8 mouse cellular contexts compared by ENCODE assay signal in genomic region chr12:33147497-33148267, GRCm38 (mm10). TPM values are rescaled to one million over a fixed set of nuclear protein-coding genes. Genes with fewer than 3 reads are reported as not detected.
DNase-seq lines count a peak whose midpoint lies in the region; ATAC-seq and TF ChIP-seq lines count a peak whose summit lies in the region.

Gene Atxn7l1 (plus strand): TSS chr12:33147693.

- H3K27me3 ChIP-seq in ES-Bruce4 (ENCODE audit: control insufficient read depth, insufficient read depth, low read length, poor library complexity, severe bottlenecking): no peaks in the 10 kb centered on the region
- peaks cover 13% of the 10 kb centered on the region; the same call in 1 of the 2 replicates for H3K27me3 ChIP-seq in forebrain, embryonic 13.5 days
- peaks cover 28% of the 10 kb centered on the region for H3K27me3 ChIP-seq in liver, postnatal 0 days (ENCODE audit: insufficient read depth, low read length)
- H3K27me3 ChIP-seq in neural tube, embryonic 14.5 days (ENCODE audit: control insufficient read depth, insufficient read depth, low read length): no peaks in the 10 kb centered on the region

- 1% methylated on average over 48 of the region's 54 CpGs for WGBS in forebrain, embryonic 13.5 days
- WGBS in large intestine, adult 2 months: under 1% methylated on average over 54 of the region's 54 CpGs
- under 1% methylated on average over 42 of the region's 54 CpGs for WGBS in liver, postnatal 0 days (ENCODE audit: insufficient replicate concordance)
- WGBS in neural tube, embryonic 14.5 days: under 1% methylated on average over 34 of the region's 54 CpGs

- H3K36me3 ChIP-seq in ES-Bruce4 (ENCODE audit: control insufficient read depth, insufficient read depth, low read length, poor library complexity, severe bottlenecking): no peaks in the 10 kb centered on the region
- 0 out of 2 replicates have a peak, but pooled peaks cover 4% of the 10 kb centered on the region for H3K36me3 ChIP-seq in forebrain, embryonic 13.5 days (ENCODE audit: poor library complexity, severe bottlenecking)
- H3K36me3 ChIP-seq in liver, postnatal 0 days (replicated peaks; ENCODE audit: insufficient read depth, low read length): no peaks in the 10 kb centered on the region
- no peaks in the 10 kb centered on the region for H3K36me3 ChIP-seq in neural tube, embryonic 14.5 days (ENCODE audit: control insufficient read depth, insufficient read depth, low read length)

- TF ChIP-seq EP300 in ES-Bruce4 (IDR thresholded peaks at IDR 0.05; ENCODE audit: insufficient read depth, low read depth, low read length): no peak
- TF ChIP-seq EP300 in liver, postnatal 0 days (IDR thresholded peaks at IDR 0.05; ENCODE audit: low read depth): no peak

- ATAC-seq in cerebellum, adult (ENCODE audit: insufficient number of reproducible peaks, low FRiP score, low TSS enrichment): peak; percentile 90
- ATAC-seq in forebrain, embryonic 13.5 days: peak; percentile 96
- ATAC-seq in liver, postnatal 0 days: peak; percentile 99
- peak; percentile 95 for ATAC-seq in neural tube, embryonic 14.5 days (ENCODE audit: low read depth)

- no peaks in the 10 kb centered on the region for H3K4me1 ChIP-seq in ES-Bruce4 (ENCODE audit: control insufficient read depth, insufficient read depth, low read length)
- peaks cover 27% of the 10 kb centered on the region for H3K4me1 ChIP-seq in forebrain, embryonic 13.5 days
- H3K4me1 ChIP-seq in liver, postnatal 0 days (ENCODE audit: insufficient read depth): peaks cover 18% of the 10 kb centered on the region
- H3K4me1 ChIP-seq in neural tube, embryonic 14.5 days (ENCODE audit: control insufficient read depth, insufficient read depth, low read length): peaks cover 12% of the 10 kb centered on the region; the same call in 1 of the 2 replicates

- no peak within 1 kb of the TSS for H3K27ac ChIP-seq in ES-Bruce4 (ENCODE audit: insufficient read depth, low read length)
- H3K27ac ChIP-seq in forebrain, embryonic 13.5 days: peak within 1 kb of the TSS; percentile 75
- peak within 1 kb of the TSS; percentile 66 for H3K27ac ChIP-seq in liver, postnatal 0 days (ENCODE audit: low read depth)
- peak within 1 kb of the TSS; percentile 83 for H3K27ac ChIP-seq in neural tube, embryonic 14.5 days (ENCODE audit: low read depth, low read length)

- H3K9me3 ChIP-seq in ES-Bruce4 (replicated peaks; ENCODE audit: control insufficient read depth, insufficient read depth, low read length, poor library complexity, severe bottlenecking): no peaks in the 10 kb centered on the region
- H3K9me3 ChIP-seq in forebrain, embryonic 13.5 days (replicated peaks): no peaks in the 10 kb centered on the region
- H3K9me3 ChIP-seq in liver, postnatal 0 days (ENCODE audit: low read length): no peaks in the 10 kb centered on the region
- no peaks in the 10 kb centered on the region for H3K9me3 ChIP-seq in neural tube, embryonic 14.5 days (ENCODE audit: control insufficient read depth, low read length)

- peak within 1 kb of the TSS; percentile 68 for H3K9ac ChIP-seq in ES-Bruce4 (ENCODE audit: low read depth, poor library complexity, severe bottlenecking)
- peak within 1 kb of the TSS; percentile 88 for H3K9ac ChIP-seq in forebrain, embryonic 13.5 days
- peak within 1 kb of the TSS; percentile 90 for H3K9ac ChIP-seq in liver, postnatal 0 days (replicated peaks)
- peak within 1 kb of the TSS; percentile 66 for H3K9ac ChIP-seq in neural tube, embryonic 14.5 days (replicated peaks; ENCODE audit: low read depth, low read length)

- peak within 1 kb of the TSS; percentile 87 for H3K4me3 ChIP-seq in ES-Bruce4 (ENCODE audit: low read depth, low read length)
- H3K4me3 ChIP-seq in forebrain, embryonic 13.5 days: peak within 1 kb of the TSS; percentile 73
- peak within 1 kb of the TSS; percentile 75 for H3K4me3 ChIP-seq in liver, postnatal 0 days (ENCODE audit: low read depth, low read length)
- H3K4me3 ChIP-seq in neural tube, embryonic 14.5 days (ENCODE audit: low read depth, low read length): peak within 1 kb of the TSS; percentile 58

- H3K4me2 ChIP-seq in forebrain, embryonic 13.5 days: peak within 1 kb of the TSS; percentile 86
- peak within 1 kb of the TSS; percentile 95 for H3K4me2 ChIP-seq in liver, postnatal 0 days (ENCODE audit: low read depth, low read length)
- peak within 1 kb of the TSS; percentile 70 for H3K4me2 ChIP-seq in neural tube, embryonic 14.5 days (ENCODE audit: low read depth, low read length)

- TF ChIP-seq POLR2A in ES-Bruce4 (IDR thresholded peaks at IDR 0.05; ENCODE audit: insufficient read depth, low read length): no peak

- peak; percentile 94 to 95 for DNase-seq in heart, postnatal 10 days
- peak; percentile 90 for DNase-seq in large intestine, adult 2 months (ENCODE audit: low read depth, low spot score)
- peak; percentile 94 for DNase-seq in liver, postnatal 0 days
- peak; percentile 93 for DNase-seq in testis, postnatal 10 days (ENCODE audit: low spot score)

- intact Hi-C loops in heart, postnatal 10 days (cut with DNase I): loop anchor here (2.0 to 5.0 kb wide), 4 partner anchors 35 to 185 kb away; no protein-coding TSS in a partner anchor

- peak; percentile 72 for TF ChIP-seq CTCF in ES-Bruce4 (IDR thresholded peaks at IDR 0.05; ENCODE audit: low read depth, low read length)
- peak; percentile 90 for TF ChIP-seq CTCF in liver, postnatal 0 days (IDR thresholded peaks at IDR 0.05; ENCODE audit: low read depth)

RNA-seq across cellular contexts. Expression of gene Atxn7l1, which starts in this region (rescaled TPM):
- polyA plus RNA-seq in ES-Bruce4 (2011; ENCODE audit: insufficient read depth, insufficient read length, low read depth, missing spikeins): 16.1 and 17.5 TPM in 2 replicates
- polyA plus RNA-seq in forebrain, embryonic 13.5 days (2015; fragmentation: Nextera tagmentation; extraction: Ambion mirVana): 13.9 and 15.4 TPM in 2 replicates
- total RNA-seq in heart, postnatal 10 days (2021): 10 to 100 TPM; 16.6 to 18.6 TPM
- 17.3 and 24.8 TPM in 2 replicates for polyA plus RNA-seq in large intestine, adult 2 months (2012; rRNA removed)
- polyA plus RNA-seq in liver, postnatal 0 days (2015; fragmentation: Nextera tagmentation; extraction: Ambion mirVana): 7.2 and 8.5 TPM in 2 replicates
- polyA plus RNA-seq in neural tube, embryonic 14.5 days (2014; fragmentation: Nextera tagmentation; extraction: Ambion mirVana): 25.8 and 35.1 TPM in 2 replicates
